Mouse (Mus musculus) spleen, postnatal 10 days (tissue): ENCODE measurements around the gene Zp1.

Experiments used
- DNase-seq, 2 experiments: peaks; one replicate each; pipeline ENCODE4 v3.0.0; 2021 to 2022; ENCODE audit warnings: low spot score in 2 of 2

Gene Zp1

GRCm38 (mm10) chr19:10924220-10924619 is 3.8 kb upstream of the Zp1 start:
- DNase-seq: no peak

DNA sequence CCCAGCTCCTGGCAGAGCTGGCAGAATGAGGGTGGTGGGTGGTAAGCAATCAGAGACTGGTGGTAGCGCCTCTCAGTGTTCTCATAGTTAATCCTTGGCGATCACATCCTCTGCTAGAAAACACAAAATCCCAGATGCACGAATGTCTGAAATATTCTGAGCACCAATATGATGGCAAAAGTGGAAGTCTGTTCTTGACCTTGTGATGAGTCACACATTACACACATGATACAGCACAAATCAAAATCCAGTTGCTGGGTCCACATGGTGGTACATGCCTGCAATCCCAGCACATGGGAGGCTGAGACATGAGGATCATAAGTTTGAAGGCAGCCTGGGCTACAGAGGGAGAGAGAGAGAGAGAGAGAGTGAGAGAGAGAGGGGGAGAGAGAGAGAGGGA is 626 bp upstream of the Zp1 start:
- DNase-seq: no peak

DNA sequence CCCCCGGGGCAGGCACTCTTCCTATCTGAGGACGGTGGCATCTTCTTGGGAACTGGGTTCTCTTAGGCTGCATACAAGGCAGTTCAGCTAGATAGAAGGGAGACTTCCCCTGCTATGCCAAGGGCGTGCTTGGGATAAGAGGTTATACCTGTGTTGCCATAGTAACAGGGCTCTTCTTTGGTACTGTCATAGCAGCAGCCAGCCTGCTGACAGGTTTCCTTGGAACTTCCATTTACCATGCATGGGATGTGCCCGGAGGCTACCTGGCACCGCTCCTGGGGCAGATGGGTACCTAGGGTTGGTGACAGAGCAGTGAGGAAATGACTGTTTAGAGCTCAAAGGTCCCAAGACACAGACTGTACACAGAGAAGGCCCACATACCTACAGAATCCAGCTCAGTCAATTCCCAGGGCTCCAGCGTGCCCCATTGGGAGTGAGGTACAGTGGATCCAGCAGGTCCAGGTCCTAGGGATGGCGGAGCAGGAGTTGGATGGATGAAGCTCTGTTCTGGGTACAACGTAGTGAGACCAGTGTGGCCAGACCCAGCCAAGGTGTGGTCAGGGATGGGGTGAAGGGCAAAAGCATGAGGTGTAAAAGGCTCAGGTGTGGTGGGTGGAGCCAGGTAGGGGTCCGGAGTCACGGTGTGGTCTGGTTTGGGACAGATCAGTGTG is 2.0 kb downstream of the Zp1 start:
- no peak for DNase-seq

DNA sequence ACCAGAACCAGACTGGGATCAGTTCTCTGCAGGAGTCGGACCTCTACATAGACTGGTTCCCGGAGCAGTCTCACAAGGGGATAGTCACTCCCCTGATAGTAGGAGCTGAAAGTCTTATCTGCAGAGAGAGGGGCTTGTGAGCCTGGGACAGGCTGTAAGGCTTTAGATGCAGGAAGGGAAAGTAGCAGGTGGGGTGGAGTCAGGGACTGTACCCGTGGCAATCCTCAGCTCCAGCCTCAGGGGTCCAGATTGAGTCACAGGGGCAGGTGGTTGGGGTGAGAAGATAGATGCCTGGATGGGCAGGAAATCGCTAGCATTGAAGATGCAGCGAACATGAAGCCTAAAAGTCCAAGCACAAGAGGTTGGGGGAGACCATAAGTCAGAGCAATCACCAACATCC is 3.9 kb downstream of the Zp1 start:
- DNase-seq: no peak

- DNase-seq: no peak
These were observed 5.6 kb downstream of the Zp1 start for GRCm38 (mm10) chr19:10914870-10915269.

- no peak for DNase-seq
These were observed 6.1 kb downstream of the Zp1 start for GRCm38 (mm10) chr19:10914291-10914690.

GRCm38 (mm10) chr19:10909087-10909721 is 11.2 kb downstream of the Zp1 start:
- no peak for DNase-seq

- DNase-seq: peak; percentile 35 to 73
These were observed 12.5 kb downstream of the Zp1 start for GRCm38 (mm10) chr19:10907891-10908290.

- DNase-seq: no peak
These were observed 14.8 kb downstream of the Zp1 start for GRCm38 (mm10) chr19:10905728-10906000.

- peak in 1 of 2 experiments; percentile 27 for DNase-seq
These were observed 15.3 kb downstream of the Zp1 start for GRCm38 (mm10) chr19:10904927-10905727.

- no peak for DNase-seq
These were observed 15.9 kb downstream of the Zp1 start for GRCm38 (mm10) chr19:10904512-10904911.

DNA sequence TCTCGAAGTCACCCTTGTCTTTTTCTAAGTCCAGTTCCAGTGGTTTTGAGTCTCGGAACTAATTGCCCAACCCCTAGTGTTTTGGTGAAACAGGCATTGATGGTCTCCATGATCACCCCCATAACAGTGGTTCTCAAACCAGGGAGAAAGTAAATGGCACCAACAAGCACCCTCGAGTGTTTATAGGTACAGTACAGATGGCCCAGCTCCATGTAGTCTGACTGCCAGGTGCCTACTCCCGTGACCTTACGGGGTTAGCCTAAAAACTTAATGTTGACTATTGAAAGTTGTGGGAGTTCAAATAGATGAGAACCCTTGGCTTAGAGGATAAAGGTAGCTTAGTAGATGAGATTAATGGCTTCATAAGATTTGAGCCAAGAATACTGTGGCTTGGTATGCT is 19.4 kb downstream of the Zp1 start:
- no peak for DNase-seq

DNA sequence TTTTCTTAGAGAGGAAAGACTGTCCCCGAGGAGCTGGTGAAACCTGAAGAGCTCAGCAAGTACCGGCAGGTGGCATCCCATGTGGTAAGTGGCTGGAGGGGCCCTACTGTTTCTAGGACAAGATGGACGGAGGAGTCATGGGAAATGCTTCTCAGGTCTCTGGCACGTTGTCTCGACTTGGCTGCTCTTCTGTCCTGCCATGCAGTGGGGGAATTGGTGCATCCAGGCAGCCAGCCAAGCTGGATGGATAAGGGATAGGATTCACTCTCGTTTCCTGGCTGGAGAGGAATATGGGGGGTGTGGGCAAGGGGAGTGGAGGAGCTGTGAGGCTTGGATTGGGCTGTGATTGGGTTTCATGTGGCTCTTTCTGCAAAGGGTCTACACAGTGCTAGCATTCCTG is 20.1 kb downstream of the Zp1 start:
- no peak for DNase-seq

DNA sequence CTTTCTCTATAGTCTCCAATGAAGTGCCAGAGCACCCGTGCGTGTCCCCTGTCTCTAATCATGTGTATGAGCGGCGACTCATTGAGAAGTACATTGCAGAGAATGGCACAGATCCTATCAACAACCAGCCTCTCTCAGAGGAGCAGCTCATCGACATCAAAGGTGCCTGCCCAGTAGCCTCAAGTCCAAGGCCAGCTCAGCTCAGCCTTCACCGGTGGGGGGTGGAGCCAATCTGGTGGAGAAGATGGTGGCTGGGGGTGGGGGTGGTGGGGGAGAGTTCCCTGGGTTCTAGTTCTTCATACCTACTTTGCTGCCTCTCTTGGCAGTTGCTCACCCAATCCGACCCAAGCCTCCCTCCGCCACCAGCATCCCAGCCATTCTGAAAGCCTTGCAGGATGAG is 22.9 kb downstream of the Zp1 start:
- no peak for DNase-seq

- no peak for DNase-seq
These were observed 23.6 kb downstream of the Zp1 start for GRCm38 (mm10) chr19:10896849-10897248.

- DNase-seq: no peak
These were observed 24.7 kb downstream of the Zp1 start for GRCm38 (mm10) chr19:10895708-10896107.

GRCm38 (mm10) chr19:10895016-10895528 is 25.4 kb downstream of the Zp1 start, which contains the start of gene Prpf19:
Prpf19 (plus strand) TSS chr19:10895231.
- peak; percentile 88 to 97 for DNase-seq

DNA sequence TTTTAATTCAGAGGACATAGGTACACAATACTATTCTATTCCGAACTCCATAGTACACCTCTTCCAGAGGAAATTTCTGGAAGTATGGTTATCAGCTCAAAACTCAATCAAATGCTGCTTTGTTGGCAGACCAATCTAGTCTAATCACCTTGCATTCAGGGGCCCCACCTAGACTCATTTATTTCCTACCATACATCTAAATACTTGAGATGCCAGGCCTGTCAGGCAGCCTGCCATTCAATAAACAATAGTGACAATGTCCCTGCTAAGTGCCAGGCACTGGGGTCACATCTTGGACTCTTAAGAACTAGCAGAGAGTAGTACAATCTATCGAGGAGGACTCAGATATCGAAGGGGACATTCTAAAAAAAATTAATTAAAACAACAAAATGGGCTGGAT is 28.2 kb downstream of the Zp1 start:
- DNase-seq: no peak

DNA sequence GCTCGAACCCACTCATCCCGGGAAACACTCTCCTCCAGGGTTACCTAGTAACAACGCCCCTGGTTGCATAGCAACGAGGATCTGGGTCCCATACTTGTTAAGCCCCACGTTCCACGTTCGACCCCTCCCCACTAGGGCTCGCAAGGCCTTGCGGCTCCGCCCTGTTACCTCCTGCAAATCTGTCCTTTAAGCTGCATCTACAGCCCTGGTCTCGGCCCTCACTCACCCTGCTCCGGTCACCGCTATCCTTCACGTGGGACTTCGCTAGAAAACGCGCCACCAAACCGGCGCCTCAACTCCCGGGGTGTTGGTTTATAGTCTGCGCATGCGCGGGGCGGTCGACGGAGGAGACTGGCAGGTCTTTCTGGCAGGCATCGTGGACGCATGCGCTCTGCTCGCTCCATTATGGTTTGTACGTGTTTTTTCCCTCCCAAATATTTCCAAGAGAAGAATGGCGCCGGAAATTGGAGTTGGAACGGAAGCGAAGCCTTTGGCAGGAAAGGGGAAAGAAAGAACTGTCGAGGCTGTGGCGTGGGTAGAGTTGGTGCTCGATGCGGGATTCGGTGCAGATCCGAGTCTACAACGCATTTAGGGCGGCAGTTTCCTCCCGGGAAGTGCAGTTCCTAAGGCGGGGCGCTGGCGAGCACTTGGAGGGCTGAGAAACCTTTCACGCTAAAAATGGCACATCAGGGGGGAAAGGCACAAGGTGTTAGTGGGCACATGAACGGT is 38.8 kb downstream of the Zp1 start, which contains the start of gene Tmem109:
Gene Tmem109, minus strand, starts transcription at position 576 of the 729 bp plus-strand sequence.
- DNase-seq: peak; percentile 78 to 93

GRCm38 (mm10) chr19:10880975-10881425 is 39.4 kb downstream of the Zp1 start:
- DNase-seq: peak in 1 of 2 experiments; percentile 14

GRCm38 (mm10) chr19:10880085-10880974 is 40.1 kb downstream of the Zp1 start:
- peak; percentile 32 to 76 for DNase-seq
